Mouse (Mus musculus) kidney, embryonic 16.5 days (tissue): ENCODE data around the gene Tbc1d8. TPM values are rescaled to one million over a fixed set of nuclear protein-coding genes. Genes with fewer than 3 reads are reported as not detected.

Source experiments
- ATAC-seq: fragments of 200-750 bp; cut with Nextera tagmentation; 2 replicates; pipeline ENCODE4 v1.8.0; 2017; ENCODE audit warnings: moderate TSS enrichment; ENCODE audit not compliant: low FRiP score, low TSS enrichment
- H3K27ac ChIP-seq: fragments of 300-500 bp; sonication (generic); 2 replicates; pipeline ENCODE4 v1.5.1; 2014; ENCODE audit warnings: low read length
- H3K27me3 ChIP-seq: fragments of 300-500 bp; sonication (generic); 2 replicates; pipeline ENCODE4 v1.6.1; 2014; ENCODE audit warnings: low read length, control low read depth, mixed read lengths; ENCODE audit not compliant: insufficient read depth
- H3K36me3 ChIP-seq: fragments of 300-500 bp; sonication (generic); 2 replicates; pipeline ENCODE4 v1.6.1; 2014; ENCODE audit warnings: low read length, control low read depth, mixed read lengths; ENCODE audit not compliant: insufficient read depth
- H3K4me1 ChIP-seq: fragments of 300-500 bp; sonication (generic); 2 replicates; pipeline ENCODE4 v1.6.1; 2014; ENCODE audit warnings: low read length, control low read depth, mixed read lengths; ENCODE audit not compliant: insufficient read depth
- H3K4me2 ChIP-seq: fragments of 300-500 bp; sonication (generic); replicated peaks from 2 replicates; pipeline ENCODE4 v1.6.1; 2014; ENCODE audit warnings: low read depth, low read length
- H3K4me3 ChIP-seq: fragments of 300-500 bp; sonication (generic); 2 replicates; pipeline ENCODE4 v1.5.1; 2014; ENCODE audit warnings: mild to moderate bottlenecking, low read length
- H3K9ac ChIP-seq: fragments of 300-500 bp; sonication (generic); replicated peaks from 2 replicates; pipeline ENCODE4 v1.6.1; 2014; ENCODE audit warnings: low read length
- H3K9me3 ChIP-seq: fragments of 300-500 bp; sonication (generic); 2 replicates; pipeline ENCODE4 v1.6.1; 2016; ENCODE audit warnings: low read length, control low read depth
- WGBS: fragments of 180-500 bp; shearing (Covaris S2); extraction: QIAGEN DNeasy Blood & Tissue Kit; methylation state at CpG from one replicate; pipeline ENCODE4 v1.1.7; 2014; 5-methylcytosine and 5-hydroxymethylcytosine counted together
- polyA plus RNA-seq: library from polyadenylated mRNA; unstranded; fragments of >200 nt; fragmentation: Nextera tagmentation; extraction: Ambion mirVana; gene quantifications from 2 replicates; pipeline ENCODE4 v1.2.1, GENCODE M21; 2015

Gene Tbc1d8
- polyA plus RNA-seq, 1 experiment from 2014 or later = 10.1 TPM

- Histone ChIP-seq H3K4me1 (peaks cover 9% of the 10 kb centered on the region), H3K9ac (no peak overlapping the region), H3K27me3 (no peaks in the 10 kb centered on the region), H3K36me3 (peaks cover 34% of the 10 kb centered on the region), H3K9me3 (no peaks in the 10 kb centered on the region), H3K4me3 (no peak overlapping the region), H3K4me2 (no peak overlapping the region), H3K27ac (no peak overlapping the region)
- ATAC-seq = no peak
- 96% methylated on average over 9 of the region's 9 CpGs for WGBS
Observed at GRCm38 (mm10) chr1:39376726-39377240, 101.8 kb downstream of the Tbc1d8 start.

GRCm38 (mm10) chr1:39376121-39376520 is 102.4 kb downstream of the Tbc1d8 start:
- H3K9ac ChIP-seq = no peak overlapping the region
- H3K27me3 ChIP-seq = no peaks in the 10 kb centered on the region
- no peak overlapping the region for H3K27ac ChIP-seq
- H3K4me1 ChIP-seq = peaks cover 9% of the 10 kb centered on the region
- no peaks in the 10 kb centered on the region for H3K9me3 ChIP-seq
- H3K4me3 ChIP-seq = no peak overlapping the region
- H3K4me2 ChIP-seq = no peak overlapping the region
- no peak for ATAC-seq
- peaks cover 40% of the 10 kb centered on the region for H3K36me3 ChIP-seq
- WGBS = 84% methylated on average over 7 of the region's 7 CpGs

GRCm38 (mm10) chr1:39374231-39374809 is 104.2 kb downstream of the Tbc1d8 start:
- no peaks in the 10 kb centered on the region for H3K9me3 ChIP-seq
- WGBS = 88% methylated on average over 5 of the region's 5 CpGs

DNA sequence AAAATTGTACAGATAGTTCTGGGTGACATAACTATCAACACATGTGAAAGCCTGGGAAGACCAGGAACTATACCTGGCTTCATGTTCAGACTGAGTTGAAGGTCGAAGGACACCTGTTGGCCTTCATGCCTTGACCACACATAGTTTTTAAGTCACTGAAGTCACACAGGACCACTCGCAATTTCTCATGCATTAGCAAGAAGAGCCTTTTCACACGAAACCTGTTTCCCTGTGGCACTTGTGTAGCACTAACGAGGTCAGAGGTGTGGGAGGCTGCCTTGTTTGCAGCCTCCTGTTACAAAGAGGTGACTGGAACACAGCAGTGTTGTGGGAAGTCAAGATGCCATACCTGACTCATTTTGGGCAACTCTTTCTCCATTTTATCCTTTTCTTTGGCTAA is 105.2 kb downstream of the Tbc1d8 start:
- 63% methylated on average over 4 of the region's 4 CpGs for WGBS
- peaks cover 14% of the 10 kb centered on the region for H3K4me1 ChIP-seq
- H3K27me3 ChIP-seq = no peaks in the 10 kb centered on the region
- no peak overlapping the region for H3K27ac ChIP-seq
- no peak overlapping the region for H3K4me2 ChIP-seq
- no peak overlapping the region for H3K9ac ChIP-seq
- ATAC-seq = no peak
- no peak overlapping the region for H3K4me3 ChIP-seq
- H3K9me3 ChIP-seq = no peaks in the 10 kb centered on the region
- H3K36me3 ChIP-seq = peaks cover 62% of the 10 kb centered on the region

More at GRCm38 (mm10) chr1:39374231-39374809, 104.2 kb downstream of the Tbc1d8 start:
- no peak overlapping the region for H3K4me2 ChIP-seq
- no peaks in the 10 kb centered on the region for H3K27me3 ChIP-seq
- no peak overlapping the region for H3K9ac ChIP-seq
- no peak for ATAC-seq
- H3K36me3 ChIP-seq = peaks cover 58% of the 10 kb centered on the region
- no peak overlapping the region for H3K27ac ChIP-seq
- no peak overlapping the region for H3K4me3 ChIP-seq
- peaks cover 13% of the 10 kb centered on the region for H3K4me1 ChIP-seq

GRCm38 (mm10) chr1:39372220-39372843 is 106.2 kb downstream of the Tbc1d8 start:
- Histone ChIP-seq H3K4me3 (no peak overlapping the region), H3K4me2 (no peak overlapping the region), H3K9ac (no peak overlapping the region), H3K27me3 (no peaks in the 10 kb centered on the region), H3K4me1 (peaks cover 11% of the 10 kb centered on the region), H3K27ac (no peak overlapping the region), H3K36me3 (peaks cover 62% of the 10 kb centered on the region), H3K9me3 (no peaks in the 10 kb centered on the region)
- ATAC-seq = no peak
- 84% methylated on average over 8 of the region's 8 CpGs for WGBS

GRCm38 (mm10) chr1:39370431-39370830 is 108.1 kb downstream of the Tbc1d8 start:
- no peak overlapping the region for H3K9ac ChIP-seq
- H3K4me2 ChIP-seq = no peak overlapping the region
- no peak overlapping the region for H3K4me3 ChIP-seq
- no peaks in the 10 kb centered on the region for H3K9me3 ChIP-seq
- peaks cover 17% of the 10 kb centered on the region for H3K4me1 ChIP-seq
- H3K27me3 ChIP-seq = no peaks in the 10 kb centered on the region
- H3K36me3 ChIP-seq = peaks cover 51% of the 10 kb centered on the region
- WGBS = 93% methylated on average over 6 of the region's 6 CpGs
- ATAC-seq = no peak
- H3K27ac ChIP-seq = no peak overlapping the region

DNA sequence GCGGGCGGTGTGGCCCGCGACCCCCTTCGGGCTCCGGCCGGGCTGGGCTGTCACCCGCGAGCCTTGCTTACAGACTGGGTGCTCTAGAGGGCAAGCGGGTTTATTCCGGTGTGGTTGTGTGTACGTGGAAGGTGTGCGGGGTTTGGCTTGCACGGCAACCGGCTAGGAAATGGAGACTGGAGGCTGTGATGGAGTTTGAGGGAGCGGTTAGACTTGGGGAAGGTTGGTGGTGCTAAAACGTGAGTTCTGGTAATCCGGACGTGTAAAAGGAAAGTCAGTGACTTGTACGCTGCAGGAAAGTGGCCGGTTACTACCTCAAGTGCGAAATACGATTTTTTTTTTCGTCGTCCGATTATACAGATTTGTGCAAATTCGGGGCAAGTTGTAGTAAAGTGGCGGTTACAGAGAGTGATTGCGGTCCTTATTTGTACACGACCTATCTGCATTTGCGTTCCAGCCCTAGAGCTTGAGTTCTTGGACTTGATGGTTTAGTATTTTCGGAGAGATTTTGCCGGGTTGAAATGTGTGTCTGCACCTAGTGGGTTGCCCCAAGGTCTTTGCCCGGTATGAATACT is 110.2 kb downstream of the Tbc1d8 start:
- peak overlapping the region; percentile 90 for H3K27ac ChIP-seq
- H3K9me3 ChIP-seq = no peaks in the 10 kb centered on the region
- H3K36me3 ChIP-seq = peaks cover 43% of the 10 kb centered on the region
- peak overlapping the region; percentile 100 for H3K9ac ChIP-seq
- H3K27me3 ChIP-seq = no peaks in the 10 kb centered on the region
- peak overlapping the region; percentile 100 for H3K4me3 ChIP-seq
- H3K4me1 ChIP-seq = peaks cover 17% of the 10 kb centered on the region
- peak; percentile 52 for ATAC-seq
- peak overlapping the region; percentile 85 for H3K4me2 ChIP-seq
- WGBS = under 1% methylated on average over 34 of the region's 34 CpGs

DNA sequence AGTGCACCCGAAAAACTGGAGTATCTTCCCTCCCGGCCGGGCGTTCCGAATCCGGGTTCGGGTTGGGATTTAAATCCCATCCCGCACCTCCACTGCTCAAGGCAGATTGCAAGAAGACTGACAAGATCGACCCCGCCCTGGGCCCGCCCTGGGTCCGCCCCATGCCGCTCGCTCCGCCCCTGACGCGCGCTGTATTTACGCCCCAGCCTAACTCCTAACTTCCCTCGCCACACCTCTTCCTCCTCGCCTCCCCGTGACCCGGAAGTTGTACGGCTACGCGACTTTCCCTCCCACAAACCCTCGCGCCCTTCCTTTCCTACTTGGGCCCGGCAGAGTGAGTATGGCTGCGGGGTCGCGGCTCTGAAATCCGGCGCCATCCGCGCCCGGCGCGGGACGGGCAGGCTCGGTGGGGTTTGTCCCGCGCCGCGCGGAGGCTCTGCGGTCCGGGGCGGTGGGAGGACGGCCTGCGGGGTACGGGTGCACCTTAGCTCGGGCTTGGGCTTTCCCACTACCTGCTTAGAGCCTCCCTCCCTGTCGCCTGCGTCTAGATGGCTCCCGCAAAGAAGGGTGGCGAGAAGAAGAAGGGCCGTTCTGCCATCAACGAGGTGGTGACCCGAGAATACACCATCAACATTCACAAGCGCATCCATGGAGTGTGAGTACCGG is 110.8 kb downstream of the Tbc1d8 start, which contains the start of gene Rpl31:
Gene Rpl31 (plus strand): TSS at position 242 of the 666 bp plus-strand sequence.
- Histone ChIP-seq H3K27ac (peak within 1 kb of the TSS; percentile 90), H3K27me3 (no peaks in the 10 kb centered on the region), H3K36me3 (peaks cover 37% of the 10 kb centered on the region), H3K4me1 (peaks cover 17% of the 10 kb centered on the region), H3K4me2 (peak within 1 kb of the TSS; percentile 85), H3K9me3 (no peaks in the 10 kb centered on the region), H3K4me3 (peak within 1 kb of the TSS; percentile 100), H3K9ac (peak within 1 kb of the TSS; percentile 100)
- ATAC-seq = peak; percentile 99
- under 1% methylated on average over 59 of the region's 62 CpGs for WGBS

- no peaks in the 10 kb centered on the region for H3K9me3 ChIP-seq
- peak; percentile 10; the same call in 1 of the 2 replicates for ATAC-seq
- 0 out of 2 replicates have a peak overlapping the region, but pooled peaks have one; percentile 20 for H3K27ac ChIP-seq
- H3K4me3 ChIP-seq = peak overlapping the region; percentile 100
- H3K9ac ChIP-seq = peak overlapping the region; percentile 61
- no peaks in the 10 kb centered on the region for H3K27me3 ChIP-seq
- H3K4me2 ChIP-seq = peak overlapping the region; percentile 64
- H3K36me3 ChIP-seq = peaks cover 30% of the 10 kb centered on the region
- 26% methylated on average over 6 of the region's 6 CpGs for WGBS
- peaks cover 17% of the 10 kb centered on the region for H3K4me1 ChIP-seq
Observed at GRCm38 (mm10) chr1:39367045-39367444, 111.5 kb downstream of the Tbc1d8 start.
